Mouse (Mus musculus) lung, embryonic 14.5 days (tissue): Measurements from ENCODE around the gene Tmppe. TPM values are rescaled to one million over a fixed set of nuclear protein-coding genes. Genes with fewer than 3 reads are reported as not detected.
A peak's percentile ranks its signal among the peaks of the same experiment; 100 is the strongest.

Source experiments
- ATAC-seq: fragments of 200-750 bp; cut with Nextera tagmentation; 2 replicates; pipeline ENCODE4 v1.8.0; 2017; ENCODE audit warnings: mild to moderate bottlenecking, moderate TSS enrichment, moderate library complexity; ENCODE audit not compliant: insufficient read depth
- DNase-seq: peaks from one replicate; pipeline ENCODE4 v3.0.0-alpha.2; 2015
- H3K27ac ChIP-seq: fragments of 300-500 bp; sonication (generic); 2 replicates; pipeline ENCODE4 v1.5.1; 2014; ENCODE audit warnings: low read depth, mild to moderate bottlenecking, moderate library complexity
- H3K27me3 ChIP-seq: fragments of 300-500 bp; sonication (generic); 2 replicates; pipeline ENCODE4 v1.6.1; 2014; ENCODE audit warnings: low read length, control low read depth; ENCODE audit not compliant: insufficient read depth
- H3K36me3 ChIP-seq: fragments of 300-500 bp; sonication (generic); 2 replicates; pipeline ENCODE4 v1.6.1; 2014; ENCODE audit warnings: control low read depth; ENCODE audit not compliant: insufficient read depth
- H3K4me1 ChIP-seq: fragments of 300-500 bp; sonication (generic); 2 replicates; pipeline ENCODE4 v1.6.1; 2014; ENCODE audit warnings: antibody characterized with exemption, control low read depth; ENCODE audit not compliant: insufficient read depth
- H3K4me2 ChIP-seq: fragments of 300-500 bp; sonication (generic); 2 replicates; pipeline ENCODE4 v1.6.1; 2014; ENCODE audit warnings: mild to moderate bottlenecking
- H3K4me3 ChIP-seq: fragments of 300-500 bp; sonication (generic); 2 replicates; pipeline ENCODE4 v1.5.1; 2014; ENCODE audit warnings: low read depth, low read length
- H3K9ac ChIP-seq: fragments of 300-500 bp; sonication (generic); 2 replicates; pipeline ENCODE4 v1.6.1; 2014
- H3K9me3 ChIP-seq: fragments of 300-500 bp; sonication (generic); 2 replicates; pipeline ENCODE4 v1.6.1; 2016; ENCODE audit warnings: low read depth, low read length, control low read depth
- CTCF ChIP-seq: IDR thresholded peaks from 2 replicates; pipeline ENCODE4 v1.5.1; 2016; ENCODE audit warnings: antibody characterized with exemption, low read depth
- WGBS: fragments of 180-500 bp; shearing (Covaris S2); extraction: QIAGEN DNeasy Blood & Tissue Kit; methylation state at CpG from one replicate; pipeline ENCODE4 v1.1.7; 2014; 5-methylcytosine and 5-hydroxymethylcytosine counted together
- polyA plus RNA-seq: library from polyadenylated mRNA; unstranded; fragments of >200 nt; fragmentation: Nextera tagmentation; extraction: Ambion mirVana; gene quantifications from 2 replicates; pipeline ENCODE4 v1.2.1, GENCODE M21; 2014

Gene Tmppe
- polyA plus RNA-seq, 1 experiment from 2014 or later: 4.0 TPM

DNA sequence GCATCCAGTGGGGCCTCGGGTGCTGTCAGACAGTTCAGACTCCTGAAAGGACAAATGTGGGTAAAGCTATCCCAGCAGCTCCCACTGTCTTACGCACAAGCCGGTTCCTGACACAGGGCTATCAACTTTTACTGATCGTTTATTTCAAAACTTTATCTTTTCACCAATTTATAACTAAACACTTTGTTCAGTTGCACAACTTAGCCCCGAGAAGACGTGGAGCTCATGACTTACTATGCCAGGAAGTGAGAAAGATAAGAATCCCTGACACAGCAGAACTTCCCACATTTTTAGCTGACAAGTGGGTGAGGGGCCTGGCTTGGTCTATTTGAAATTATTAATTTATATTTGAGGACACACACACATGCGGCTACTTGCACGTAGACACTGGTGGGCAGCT, 6.2 kb upstream of the Tmppe start:
- WGBS: 40% methylated on average over 8 of the region's 8 CpGs
- Histone ChIP-seq H3K9me3 (no peaks in the 10 kb centered on the region), H3K9ac (no peak overlapping the region), H3K4me3 (no peak overlapping the region), H3K27ac (no peak overlapping the region), H3K36me3 (no peaks in the 10 kb centered on the region), H3K27me3 (no peaks in the 10 kb centered on the region), H3K4me1 (no peaks in the 10 kb centered on the region), H3K4me2 (no peak overlapping the region)
- DNase-seq (peak; percentile 64), ATAC-seq (no peak)
- no peak for TF ChIP-seq CTCF

DNA sequence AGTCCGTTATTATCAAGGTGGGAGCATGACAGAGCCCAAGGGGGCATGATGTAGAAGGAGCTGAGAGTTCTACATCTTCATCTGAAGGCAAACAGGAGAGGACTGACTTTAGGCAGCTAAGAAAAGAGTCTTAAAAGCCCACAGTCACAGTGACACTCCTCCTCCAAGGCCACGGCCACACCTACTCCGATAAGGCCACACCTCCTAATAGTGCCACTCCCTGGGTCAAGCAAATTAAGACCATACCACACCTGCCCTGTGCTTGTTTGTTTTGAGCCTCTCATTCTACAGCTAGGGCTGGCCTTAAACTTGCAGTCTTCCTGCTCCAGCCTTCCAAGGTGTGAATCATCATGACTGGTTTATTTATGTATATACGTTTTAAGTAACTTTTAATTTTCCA, 5.6 kb upstream of the Tmppe start:
- WGBS: 85% methylated on average over 4 of the region's 4 CpGs
- DNase-seq (no peak), ATAC-seq (no peak)
- H3K4me2 ChIP-seq: no peak overlapping the region
- no peak overlapping the region for H3K4me3 ChIP-seq
- H3K4me1 ChIP-seq: no peaks in the 10 kb centered on the region
- TF ChIP-seq CTCF: no peak
- no peaks in the 10 kb centered on the region for H3K36me3 ChIP-seq
- H3K9me3 ChIP-seq: no peaks in the 10 kb centered on the region
- H3K27ac ChIP-seq: no peak overlapping the region
- no peaks in the 10 kb centered on the region for H3K27me3 ChIP-seq
- H3K9ac ChIP-seq: no peak overlapping the region

DNA sequence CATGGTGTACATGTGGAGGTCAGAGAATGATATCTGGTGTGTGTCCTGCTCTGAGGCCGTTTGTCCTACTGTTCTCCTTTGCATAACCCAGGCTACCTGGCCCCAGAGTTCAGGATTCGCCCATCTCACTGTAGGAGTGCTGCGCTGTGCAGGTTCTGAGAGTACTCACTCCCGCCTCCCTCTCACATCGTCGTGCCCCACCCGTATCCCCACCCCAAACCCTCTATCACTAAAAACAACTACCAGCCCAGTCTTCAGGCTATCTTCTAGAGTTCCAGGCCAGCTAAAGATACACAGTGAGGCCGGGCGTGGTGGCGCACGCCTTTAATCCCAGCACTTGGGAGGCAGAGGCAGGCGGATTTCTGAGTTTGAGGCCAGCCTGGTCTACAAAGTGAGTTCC, 1.2 kb upstream of the Tmppe start:
- H3K4me1 ChIP-seq: peaks cover 5% of the 10 kb centered on the region; the same call in 1 of the 2 replicates
- no peak overlapping the region for H3K4me2 ChIP-seq
- no peaks in the 10 kb centered on the region for H3K9me3 ChIP-seq
- no peaks in the 10 kb centered on the region for H3K36me3 ChIP-seq
- 95% methylated on average over 12 of the region's 12 CpGs for WGBS
- no peak overlapping the region for H3K4me3 ChIP-seq
- H3K27ac ChIP-seq: no peak overlapping the region
- DNase-seq: no peak
- no peak overlapping the region for H3K9ac ChIP-seq
- no peak for TF ChIP-seq CTCF
- H3K27me3 ChIP-seq: no peaks in the 10 kb centered on the region
- ATAC-seq: no peak

DNA sequence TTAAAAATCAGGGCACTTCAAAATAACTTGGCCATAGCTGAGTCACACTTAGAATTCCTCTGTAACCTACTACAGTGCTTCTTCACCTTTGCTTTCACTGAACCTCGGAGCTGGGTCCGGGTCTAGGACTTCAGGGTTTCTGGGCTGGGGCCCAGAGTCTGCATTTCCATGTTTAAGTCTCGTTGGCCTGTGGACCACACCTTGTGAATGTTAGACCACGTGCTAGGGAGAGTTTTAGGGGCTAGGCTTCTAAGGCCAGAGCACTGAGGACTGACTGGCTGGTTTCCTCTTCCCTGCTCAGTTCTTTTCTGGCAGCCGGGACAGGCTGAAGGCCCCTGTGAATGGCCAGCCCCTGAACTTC, 337 bp upstream of the Tmppe start:
- DNase-seq: no peak
- Histone ChIP-seq H3K4me2 (peak overlapping the region; percentile 85), H3K9me3 (no peaks in the 10 kb centered on the region), H3K27ac (peak overlapping the region; percentile 91), H3K27me3 (no peaks in the 10 kb centered on the region), H3K36me3 (peaks cover 8% of the 10 kb centered on the region), H3K4me3 (peak overlapping the region; percentile 83), H3K9ac (peak overlapping the region; percentile 83), H3K4me1 (peaks cover 5% of the 10 kb centered on the region; the same call in 1 of the 2 replicates)
- no peak for TF ChIP-seq CTCF
- 19% methylated on average over 5 of the region's 5 CpGs for WGBS
- ATAC-seq: no peak

DNA sequence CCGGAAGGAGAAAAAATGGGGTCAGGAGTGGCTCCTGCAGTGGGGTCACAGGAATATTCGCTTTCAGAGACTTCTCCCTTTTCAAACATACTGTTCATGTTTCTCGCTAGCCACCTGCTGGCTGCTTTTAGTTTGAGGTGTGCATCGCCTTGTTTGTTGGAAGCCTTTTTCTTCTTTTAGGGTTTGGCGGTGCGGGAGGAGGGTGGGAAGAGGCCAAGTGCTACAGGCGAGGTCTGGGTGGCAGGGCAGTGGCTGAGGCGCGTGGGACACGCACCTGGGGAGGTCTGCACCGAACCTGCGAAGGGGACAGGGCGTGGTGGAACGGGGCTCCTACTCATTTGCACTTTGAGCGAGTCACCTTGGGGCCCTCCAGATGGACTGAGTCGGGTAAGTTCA, 778 bp downstream of the Tmppe start:
- ATAC-seq (0 out of 2 replicates have a peak, but pooled peaks have one; percentile 2), DNase-seq (peak; percentile 73)
- 2% methylated on average over 16 of the region's 16 CpGs for WGBS

DNA sequence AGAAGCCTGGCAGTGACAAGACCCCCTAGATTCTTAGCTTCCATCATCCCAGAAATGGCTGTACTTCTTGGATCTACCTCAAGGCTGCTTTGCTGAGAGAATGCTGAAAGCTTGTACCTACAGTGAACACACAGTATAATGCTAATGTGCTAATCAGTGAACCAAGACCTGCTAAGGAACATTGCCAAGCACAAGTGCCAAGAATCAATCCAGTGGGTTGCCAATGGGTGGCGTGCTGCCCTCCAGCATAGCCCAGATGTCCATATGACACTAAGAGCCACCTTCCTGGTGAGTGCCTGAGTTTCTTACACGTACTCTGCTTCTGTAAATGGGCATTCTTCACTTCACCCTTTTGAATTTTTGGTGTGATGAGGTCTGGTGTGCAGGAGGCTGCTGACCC, 6.8 kb downstream of the Tmppe start:
- DNase-seq: no peak
- Histone ChIP-seq H3K4me3 (no peak overlapping the region), H3K9me3 (no peaks in the 10 kb centered on the region), H3K27me3 (no peaks in the 10 kb centered on the region), H3K4me2 (no peak overlapping the region), H3K27ac (no peak overlapping the region), H3K4me1 (no peaks in the 10 kb centered on the region), H3K36me3 (peaks cover 52% of the 10 kb centered on the region), H3K9ac (no peak overlapping the region)
- 88% methylated on average over 2 of the region's 2 CpGs for WGBS
- ATAC-seq: no peak
- no peak for TF ChIP-seq CTCF

More for the DNA sequence above, 778 bp downstream of the Tmppe start:
- peak overlapping the region; percentile 83 for H3K4me3 ChIP-seq
- no peaks in the 10 kb centered on the region for H3K9me3 ChIP-seq
- peaks cover 18% of the 10 kb centered on the region for H3K36me3 ChIP-seq
- no peaks in the 10 kb centered on the region for H3K27me3 ChIP-seq
- TF ChIP-seq CTCF: peak; percentile 65
- H3K27ac ChIP-seq: peak overlapping the region; percentile 91
- H3K4me1 ChIP-seq: peaks cover 5% of the 10 kb centered on the region; the same call in 1 of the 2 replicates
- H3K9ac ChIP-seq: peak overlapping the region; percentile 83
- H3K4me2 ChIP-seq: peak overlapping the region; percentile 85

DNA sequence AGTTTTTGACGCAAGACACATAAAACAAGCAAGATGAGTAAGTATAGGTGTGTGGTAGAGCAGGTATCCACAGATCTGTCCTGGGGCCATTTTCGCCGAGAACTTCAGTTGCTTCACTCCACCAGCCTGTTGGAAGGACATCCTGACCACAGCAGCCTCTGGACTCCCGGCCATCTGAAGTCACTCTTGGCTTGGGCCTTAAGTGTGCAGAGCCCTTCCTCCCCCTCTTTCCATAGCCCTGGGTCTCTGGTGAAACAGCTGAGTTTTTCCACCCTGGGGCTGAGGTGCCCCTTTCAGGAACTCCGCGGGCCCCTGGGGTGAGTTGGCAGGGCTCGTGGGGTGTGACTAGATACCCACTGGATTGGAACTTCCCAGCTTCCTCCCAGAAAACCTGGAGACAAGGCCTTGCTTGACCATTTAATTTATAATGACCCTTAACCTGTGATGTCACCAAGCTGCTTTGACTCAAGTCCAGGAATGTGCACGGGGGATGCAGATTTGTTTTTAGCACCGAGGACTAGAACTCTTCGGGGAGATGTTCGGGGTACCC, 9.5 kb downstream of the Tmppe start:
- WGBS: 91% methylated on average over 11 of the region's 11 CpGs
- H3K36me3 ChIP-seq: peaks cover 46% of the 10 kb centered on the region

DNA sequence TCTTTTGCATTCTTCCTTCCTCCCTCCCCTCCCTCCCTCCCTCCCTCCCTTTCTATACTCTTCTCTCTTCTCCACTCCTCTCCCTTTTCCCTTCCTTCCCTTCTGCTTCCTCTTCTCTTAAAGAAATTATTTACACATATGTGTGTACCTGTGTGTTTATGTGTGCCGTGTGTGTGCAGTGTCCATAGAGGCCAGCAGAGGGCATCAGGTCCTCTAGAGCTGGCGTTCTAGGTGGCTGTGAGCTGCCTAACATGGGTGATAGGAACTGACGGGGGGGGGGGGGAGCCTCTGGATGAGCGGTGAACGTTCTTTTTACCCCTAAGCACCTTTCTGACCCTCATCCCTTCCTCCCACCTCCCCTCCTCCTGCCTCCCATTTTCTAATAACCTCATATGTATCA, 10.4 kb downstream of the Tmppe start:
- H3K4me1 ChIP-seq: no peaks in the 10 kb centered on the region
- TF ChIP-seq CTCF: no peak
- H3K4me2 ChIP-seq: no peak overlapping the region
- H3K4me3 ChIP-seq: no peak overlapping the region
- WGBS: 93% methylated on average over 5 of the region's 5 CpGs
- no peak for DNase-seq
- H3K9me3 ChIP-seq: no peaks in the 10 kb centered on the region
- H3K27me3 ChIP-seq: no peaks in the 10 kb centered on the region
- ATAC-seq: no peak
- no peak overlapping the region for H3K27ac ChIP-seq
- no peak overlapping the region for H3K9ac ChIP-seq
- peaks cover 38% of the 10 kb centered on the region; the same call in 1 of the 2 replicates for H3K36me3 ChIP-seq

More for the DNA sequence above, 9.5 kb downstream of the Tmppe start:
- no peak overlapping the region for H3K27ac ChIP-seq
- no peak overlapping the region for H3K9ac ChIP-seq
- no peak overlapping the region for H3K4me2 ChIP-seq
- H3K27me3 ChIP-seq: no peaks in the 10 kb centered on the region
- no peaks in the 10 kb centered on the region for H3K4me1 ChIP-seq
- H3K4me3 ChIP-seq: no peak overlapping the region
- H3K9me3 ChIP-seq: no peaks in the 10 kb centered on the region
- DNase-seq (no peak), ATAC-seq (no peak)
- TF ChIP-seq CTCF: no peak
